Mouse (Mus musculus) layer of hippocampus, adult 18-20 months (tissue): ENCODE data around the gene Mrpl55. TPM values are rescaled to one million over a fixed set of nuclear protein-coding genes. Genes with fewer than 3 reads are reported as not detected.
"Not testable (repeated sequence)": the region's sequence is repeated elsewhere in the genome, so short reads cannot be mapped to it uniquely, and the experiment has no call there.

Source experiments
- DNase-seq, 2 experiments: peaks; one replicate each; pipeline ENCODE4 v3.0.0; 2022; ENCODE audit warnings: low spot score in 2 of 2
- total RNA-seq, 2 experiments: library from RNA; stranded (reverse); gene quantifications; 2 replicates each; pipeline ENCODE4 v1.2.3; 2021

Mrpl55 gene
- total RNA-seq, 2 experiments from 2014 or later, result 35.9 to 42.8 TPM

GRCm38 (mm10) chr11:59191231-59192058 lies 10.8 kb upstream of the Mrpl55 start:
- DNase-seq, result peak; percentile 91 to 92

GRCm38 (mm10) chr11:59192059-59192386 lies 10.3 kb upstream of the Mrpl55 start, which contains the start of gene Guk1:
Gene Guk1 (minus strand): TSS chr11:59192212.
- no peak for DNase-seq

GRCm38 (mm10) chr11:59196230-59196629 lies 6.1 kb upstream of the Mrpl55 start:
- DNase-seq, result no peak

GRCm38 (mm10) chr11:59201216-59202002 lies 877 bp upstream of the Mrpl55 start:
- no peak for DNase-seq

GRCm38 (mm10) chr11:59208153-59208831 lies 6.0 kb downstream of the Mrpl55 start, which contains the start of gene 2310033P09Rik:
Gene 2310033P09Rik (plus strand): TSS chr11:59208321.
- peak; percentile 92 to 96 for DNase-seq

GRCm38 (mm10) chr11:59209003-59209441 lies 6.7 kb downstream of the Mrpl55 start:
- peak in 1 of 2 experiments; percentile 64 for DNase-seq

GRCm38 (mm10) chr11:59209580-59209979 lies 7.3 kb downstream of the Mrpl55 start:
- no peak for DNase-seq

GRCm38 (mm10) chr11:59210020-59210419 lies 7.7 kb downstream of the Mrpl55 start:
- no peak for DNase-seq

GRCm38 (mm10) chr11:59211561-59211960 lies 9.3 kb downstream of the Mrpl55 start:
- DNase-seq, result not testable (repeated sequence)

- DNase-seq, result peak in 1 of 2 experiments; percentile 28
These were observed 10.0 kb downstream of the Mrpl55 start for GRCm38 (mm10) chr11:59212320-59212719.

- no peak for DNase-seq
These were observed 10.7 kb downstream of the Mrpl55 start for GRCm38 (mm10) chr11:59212892-59213494.

GRCm38 (mm10) chr11:59216955-59217354 lies 14.7 kb downstream of the Mrpl55 start:
- DNase-seq, result peak; percentile 64 to 80

- peak in 1 of 2 experiments; percentile 18 for DNase-seq
These were observed 16.2 kb downstream of the Mrpl55 start for GRCm38 (mm10) chr11:59218389-59218998.

- no peak for DNase-seq
These were observed 16.8 kb downstream of the Mrpl55 start for GRCm38 (mm10) chr11:59219064-59219463.

GRCm38 (mm10) chr11:59221604-59222003 lies 19.3 kb downstream of the Mrpl55 start:
- DNase-seq, result no peak

- DNase-seq, result no peak
These were observed 20.0 kb downstream of the Mrpl55 start for GRCm38 (mm10) chr11:59222306-59222705.

- DNase-seq, result no peak
These were observed 21.7 kb downstream of the Mrpl55 start for GRCm38 (mm10) chr11:59224025-59224424.

GRCm38 (mm10) chr11:59224470-59224869 lies 22.2 kb downstream of the Mrpl55 start:
- no peak for DNase-seq

- no peak for DNase-seq
These were observed 22.9 kb downstream of the Mrpl55 start for GRCm38 (mm10) chr11:59225167-59225566.

- DNase-seq, result no peak
These were observed 24.0 kb downstream of the Mrpl55 start for GRCm38 (mm10) chr11:59226251-59226650.
